Mouse (Mus musculus): ENCODE measurements at regions not wholly inside any gene's neighbourhood (a gene's known extent, or its start where the extent isn't known, plus 50 kb on each side); places are given as distances from the start of the nearest gene placed in this dataset.

DNA sequence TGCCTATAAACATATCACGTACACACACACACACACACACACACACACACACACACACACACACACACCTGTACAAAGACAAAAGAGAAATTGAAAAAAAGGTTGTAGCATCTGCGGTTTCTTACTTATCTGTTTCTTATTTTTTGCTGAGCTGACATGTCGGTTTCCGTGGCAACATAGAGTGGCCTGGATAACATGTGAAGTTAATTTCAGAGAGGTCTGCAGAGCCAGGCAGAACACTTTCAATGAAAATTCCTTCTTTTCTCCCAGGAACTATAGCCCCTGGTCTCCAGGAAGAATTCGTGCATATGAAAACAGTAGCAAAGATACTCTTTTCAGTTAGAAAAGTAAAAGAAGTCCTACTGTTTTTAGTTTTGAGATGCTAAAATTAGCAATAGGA lies 213.4 kb downstream of the Trib2 start:
- TF ChIP-seq ETS1 (conservative IDR thresholded peaks at IDR 0.05; ENCODE audit: low read depth, low read length) (no peak), POLR2A (IDR thresholded peaks at IDR 0.05; ENCODE audit: low read depth, low read length) (no peak), PAX5 (IDR thresholded peaks at IDR 0.05; ENCODE audit: low read length) (no peak), EP300 (IDR thresholded peaks at IDR 0.05; ENCODE audit: low read length) (no peak), KAT2A (IDR thresholded peaks at IDR 0.05; ENCODE audit: insufficient replicate concordance, low read length) (no peak), CTCF (conservative IDR thresholded peaks at IDR 0.05 in 1 of 2, IDR thresholded peaks at IDR 0.05 in 1 of 2; ENCODE audit: low read depth in 2 of 2, low read length in 2 of 2) (no peak), MEF2A (IDR thresholded peaks at IDR 0.05; ENCODE audit: borderline replicate concordance, low read depth, low read length) (no peak), TCF12 (IDR thresholded peaks at IDR 0.05; ENCODE audit: low read depth, low read length) (no peak), POLR2AphosphoS2 (IDR thresholded peaks at IDR 0.05; ENCODE audit: low read depth, low read length) (no peak), HCFC1 (IDR thresholded peaks at IDR 0.05; ENCODE audit: low read depth, low read length) (no peak), E2F4 (IDR thresholded peaks at IDR 0.05; ENCODE audit: insufficient replicate concordance, low read depth, low read length) (no peak), MAZ (IDR thresholded peaks at IDR 0.05; ENCODE audit: low read depth, low read length) (no peak), MAX (IDR thresholded peaks at IDR 0.05; ENCODE audit: low read length) (no peak)
